Mouse (Mus musculus) liver (tissue): ENCODE data around the gene Chst5.

Experiments used
- DNase-seq: peaks from one replicate; pipeline ENCODE4 v3.0.0-alpha.2; 2020; ENCODE audit warnings: mixed read lengths

Chst5 gene

GRCm38 (mm10) chr8:111929648-111930344, 19.5 kb upstream of the Chst5 start:
- DNase-seq: peak; percentile 83

DNA sequence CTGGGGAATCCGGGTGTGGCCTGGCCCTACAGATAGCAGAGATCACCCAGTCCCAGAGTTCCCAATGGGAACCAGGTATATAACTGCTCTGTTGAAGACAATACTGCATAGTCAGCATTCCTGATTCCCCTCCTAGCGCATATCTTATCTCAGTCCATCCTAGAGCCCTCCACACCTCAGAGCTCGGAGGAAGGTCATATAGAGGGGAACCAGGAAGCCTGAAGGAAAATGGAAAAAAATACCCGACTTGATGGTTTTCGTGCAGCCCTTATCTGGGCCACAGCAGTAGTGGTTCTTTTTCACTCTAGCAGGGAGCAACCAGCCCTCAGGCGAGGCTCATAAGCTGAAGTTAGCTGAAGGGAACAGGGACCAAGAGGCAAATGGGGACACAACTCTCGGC, 14.7 kb upstream of the Chst5 start:
- peak; percentile 21 for DNase-seq

DNA sequence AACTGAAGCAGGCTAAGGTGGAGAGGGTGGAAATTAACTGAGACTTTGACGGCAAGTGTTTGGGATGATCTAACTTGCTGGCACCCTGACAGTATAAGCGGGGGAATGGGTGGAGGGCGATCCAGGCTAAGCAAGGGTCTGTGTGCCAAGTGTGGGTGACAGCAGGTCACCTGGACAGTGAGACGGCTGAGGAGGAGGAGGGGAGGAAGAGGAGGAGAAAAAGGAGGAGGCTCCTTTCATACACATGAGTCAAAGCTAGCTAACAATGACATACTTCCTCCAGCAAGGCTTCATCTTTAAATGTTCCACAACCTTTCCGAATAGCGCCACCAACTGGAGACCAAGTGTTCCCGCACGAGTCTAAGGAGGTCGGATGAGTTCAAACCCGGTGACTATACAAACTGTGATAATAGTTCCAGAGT, 13.1 kb upstream of the Chst5 start:
- DNase-seq: peak; percentile 62

DNA sequence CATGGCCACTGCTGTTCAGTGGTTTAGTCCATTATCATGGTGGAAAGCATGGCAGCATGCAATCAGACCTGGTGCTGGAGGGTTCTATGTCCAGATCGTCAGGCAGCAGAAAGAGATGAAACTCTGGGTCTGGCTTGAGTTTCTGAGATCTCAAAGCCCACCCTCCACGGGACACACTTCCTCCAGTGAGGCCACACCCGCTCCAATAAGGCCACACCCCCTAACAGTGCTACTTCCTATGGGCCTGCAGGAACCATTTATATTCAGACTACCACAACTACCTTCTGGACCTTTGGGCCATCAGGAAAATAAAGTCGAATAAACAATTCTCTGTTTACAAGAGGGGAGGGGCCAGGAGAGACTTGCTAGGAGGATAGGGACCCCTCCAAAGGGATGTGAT, 10.7 kb upstream of the Chst5 start:
- no peak for DNase-seq

- DNase-seq: peak; percentile 31
Measured at GRCm38 (mm10) chr8:111919663-111920062, 9.4 kb upstream of the Chst5 start.

GRCm38 (mm10) chr8:111912860-111913432, 2.7 kb upstream of the Chst5 start:
- DNase-seq: no peak

DNA sequence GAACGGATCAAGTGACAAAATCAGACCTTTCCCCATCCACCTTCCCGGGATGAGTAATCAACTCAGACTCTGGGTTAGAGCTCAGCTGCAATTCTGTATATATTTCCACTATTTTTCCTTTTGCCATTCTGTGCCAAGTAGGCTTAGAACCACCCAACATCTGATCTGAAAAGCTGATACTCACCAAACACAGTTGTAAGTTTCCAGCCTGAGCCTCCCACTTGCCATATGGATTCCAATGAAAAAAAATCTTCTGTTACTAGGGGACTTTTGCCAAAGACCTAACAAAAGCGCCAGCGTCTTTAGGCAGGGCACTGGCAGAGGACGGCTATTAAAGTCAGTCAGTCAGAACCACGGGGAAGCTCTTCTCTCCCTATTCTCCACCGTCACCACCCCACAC, 1.3 kb upstream of the Chst5 start:
- no peak for DNase-seq

DNA sequence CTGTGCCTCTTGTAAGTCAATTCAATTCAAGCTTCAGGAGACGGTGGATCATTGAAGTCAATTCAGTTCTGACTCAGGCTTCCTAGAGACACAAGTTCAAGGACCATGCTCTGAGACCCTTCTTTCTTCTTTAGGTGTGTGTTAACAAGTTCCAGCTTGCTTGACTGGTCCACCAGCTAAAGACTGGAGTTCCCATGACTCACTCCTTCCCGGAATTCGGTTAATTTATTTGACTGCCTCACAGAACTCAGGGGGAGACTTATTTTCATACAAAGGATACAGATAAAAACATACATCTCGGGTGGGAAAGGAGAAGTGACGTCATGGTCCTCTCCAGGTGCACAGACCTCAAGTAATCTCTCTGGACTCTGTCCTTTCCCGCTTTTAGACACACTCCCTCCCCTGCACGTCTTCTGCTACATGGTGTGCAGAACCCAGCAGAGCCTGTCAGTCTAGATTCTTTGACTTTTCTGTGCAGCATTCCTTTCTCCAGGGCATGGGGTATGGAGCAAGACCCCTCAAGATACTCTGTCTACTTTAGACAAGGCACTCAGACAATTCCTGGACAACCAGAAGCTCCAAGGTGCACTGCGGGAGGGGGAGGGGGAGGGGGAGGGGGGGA, 4.6 kb downstream of the Chst5 start:
- no peak for DNase-seq

DNA sequence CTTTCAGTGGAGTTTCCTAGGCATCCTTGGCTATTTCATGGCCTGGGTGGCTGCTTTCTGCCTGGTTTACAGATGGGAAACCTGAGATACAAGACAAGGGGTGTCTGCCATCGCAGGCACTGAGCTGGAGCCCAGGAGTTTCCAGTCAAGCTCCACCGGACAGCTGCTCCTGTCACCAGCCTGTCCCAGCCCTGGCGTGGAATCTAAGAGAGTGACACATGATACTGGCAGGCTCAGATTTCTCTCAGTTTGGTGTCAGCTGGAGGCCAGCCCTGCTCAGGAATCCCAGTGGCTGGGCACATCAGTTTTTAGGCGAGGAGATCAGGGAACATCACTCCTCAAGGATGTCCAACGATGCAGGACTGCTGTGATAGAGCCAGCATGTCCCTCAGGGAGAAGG, 8.2 kb downstream of the Chst5 start:
- DNase-seq: no peak

DNA sequence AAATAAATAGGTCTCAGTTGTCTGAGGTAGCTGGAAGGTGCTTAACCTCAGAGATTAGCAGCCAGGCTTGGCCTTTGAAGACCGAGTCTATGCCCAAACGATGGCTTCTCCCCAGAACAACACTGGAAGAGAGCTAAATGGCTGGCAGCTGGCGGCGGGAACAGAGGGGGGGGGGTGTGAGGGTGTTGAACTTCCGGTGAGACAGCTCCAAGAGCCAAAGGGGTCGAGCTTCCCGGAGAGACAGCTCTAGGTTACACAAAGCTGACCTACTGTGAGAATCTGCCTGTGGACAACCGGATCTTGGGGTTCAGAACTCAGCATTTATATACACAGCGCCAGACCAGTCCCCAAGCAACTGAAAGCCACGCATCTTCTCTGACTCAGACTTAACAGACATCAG, 11.7 kb downstream of the Chst5 start:
- DNase-seq: no peak

DNA sequence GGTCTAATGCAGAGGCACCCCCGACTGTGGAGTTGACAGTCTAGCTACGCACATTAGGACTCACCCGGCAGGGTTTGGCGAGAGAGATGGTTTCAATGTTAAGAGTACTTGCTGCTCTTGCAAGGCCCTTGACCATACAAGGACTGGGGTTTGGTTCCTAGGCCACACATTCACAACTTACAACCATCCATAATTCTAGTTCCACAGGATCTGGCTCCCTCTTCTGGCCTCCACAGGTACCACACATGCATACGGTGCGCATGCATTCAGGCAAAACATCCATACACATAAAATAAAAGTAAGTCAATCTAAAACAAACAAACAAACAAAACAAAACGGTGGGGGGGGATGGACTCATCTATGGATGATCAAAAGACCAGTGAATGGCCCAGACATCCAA, 15.3 kb downstream of the Chst5 start:
- DNase-seq: no peak

DNA sequence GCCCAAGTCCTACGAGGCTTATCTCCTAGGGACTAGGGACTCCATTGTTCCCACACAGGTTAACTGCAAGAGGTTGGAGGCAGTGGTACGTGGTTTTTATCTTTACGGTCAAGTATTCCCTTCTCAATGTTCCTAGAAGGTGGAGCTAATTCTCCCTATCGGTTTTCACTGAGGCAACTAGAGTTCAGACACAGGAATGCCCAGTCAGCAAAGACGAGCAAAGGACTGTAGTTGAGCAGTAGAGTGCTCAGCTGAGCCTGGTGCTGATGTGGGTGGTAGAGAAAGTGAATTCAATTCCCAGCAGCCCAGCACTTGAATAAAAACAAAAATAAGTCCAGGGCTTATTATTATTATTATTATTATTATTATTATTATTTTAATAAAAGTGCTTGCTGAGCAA, 17.6 kb downstream of the Chst5 start:
- DNase-seq: no peak

GRCm38 (mm10) chr8:111891983-111892382, 18.3 kb downstream of the Chst5 start:
- DNase-seq: no peak

GRCm38 (mm10) chr8:111890911-111891303, 19.3 kb downstream of the Chst5 start:
- no peak for DNase-seq

GRCm38 (mm10) chr8:111889931-111890910, 20.0 kb downstream of the Chst5 start:
- DNase-seq: no peak

- peak; percentile 32 for DNase-seq
Measured at GRCm38 (mm10) chr8:111888091-111888650, 22.1 kb downstream of the Chst5 start.

DNA sequence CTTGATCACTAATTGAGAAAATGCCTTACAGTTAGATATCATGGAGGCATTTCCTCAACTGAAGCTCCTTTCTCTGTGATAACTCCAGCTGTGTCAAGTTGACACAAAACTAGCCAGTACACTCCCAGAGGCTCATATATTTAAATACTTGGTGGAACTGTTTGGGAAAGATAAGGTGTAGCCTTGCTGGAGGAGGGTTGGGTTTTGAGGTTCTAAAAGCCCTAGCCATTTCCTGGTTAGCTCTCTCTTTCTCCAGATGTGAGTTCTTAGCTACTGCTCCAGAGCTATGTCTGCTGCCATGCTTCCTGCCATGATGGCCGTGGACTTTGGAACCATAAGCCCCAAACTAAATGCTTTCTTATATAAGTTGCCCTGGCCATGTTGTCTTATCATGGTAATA, 22.8 kb downstream of the Chst5 start:
- no peak for DNase-seq

DNA sequence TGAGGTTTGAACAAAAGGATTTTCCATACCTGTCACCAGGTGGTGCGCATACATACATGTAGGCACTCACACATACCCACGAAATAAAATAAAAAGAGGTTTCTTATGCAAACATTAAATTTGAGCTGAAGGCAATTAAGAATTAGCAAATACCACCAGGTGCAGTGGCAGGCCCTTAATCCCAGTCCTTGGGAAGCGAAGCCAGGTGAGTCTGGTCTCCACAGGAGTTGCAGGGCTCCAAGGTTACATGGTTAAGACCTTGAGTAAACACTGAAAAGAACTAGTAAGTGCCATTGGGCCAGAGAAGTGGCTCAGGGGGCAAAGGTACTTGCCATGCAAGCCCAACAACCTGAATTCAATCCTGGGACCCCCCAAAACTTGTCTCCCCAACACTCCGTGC, 26.6 kb downstream of the Chst5 start:
- no peak for DNase-seq

- peak; percentile 67 for DNase-seq
Measured at GRCm38 (mm10) chr8:111881591-111881990, 28.7 kb downstream of the Chst5 start.

- DNase-seq: no peak
Measured at GRCm38 (mm10) chr8:111877711-111878110, 32.5 kb downstream of the Chst5 start.

DNA sequence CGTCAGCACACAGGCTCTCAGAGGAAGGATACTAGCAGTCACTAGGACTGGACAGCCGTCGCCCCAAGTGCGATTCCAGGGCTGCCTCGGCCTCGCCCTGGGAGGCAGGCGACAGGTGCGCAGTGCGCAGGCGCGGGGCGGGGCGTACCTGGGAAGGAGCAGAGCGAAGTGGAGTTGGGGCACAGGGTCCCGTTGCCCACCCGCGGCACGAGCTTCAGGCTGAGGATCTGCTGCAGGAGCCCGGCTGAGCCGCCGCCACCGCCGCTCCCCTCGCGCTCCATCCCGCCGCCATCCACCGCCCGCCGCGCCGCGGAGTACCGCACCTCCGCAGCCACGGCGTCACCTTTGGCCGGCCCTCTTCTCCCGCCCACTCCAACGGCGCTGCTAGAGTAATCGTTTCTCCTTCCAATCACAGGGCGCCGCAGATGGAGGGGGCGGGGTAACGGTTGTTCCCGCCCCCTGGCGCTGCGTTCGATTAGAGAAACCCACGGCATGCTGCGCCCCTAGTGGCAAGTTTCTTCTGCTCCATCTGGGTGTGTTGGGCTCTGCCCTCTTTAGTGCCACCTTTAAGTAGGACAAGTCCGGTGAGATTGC, 33.8 kb downstream of the Chst5 start, which contains the start of gene Tmem170:
TSS of gene Tmem170 (minus strand) at position 396 of the 594 bp plus-strand sequence.
- DNase-seq: peak; percentile 98

DNA sequence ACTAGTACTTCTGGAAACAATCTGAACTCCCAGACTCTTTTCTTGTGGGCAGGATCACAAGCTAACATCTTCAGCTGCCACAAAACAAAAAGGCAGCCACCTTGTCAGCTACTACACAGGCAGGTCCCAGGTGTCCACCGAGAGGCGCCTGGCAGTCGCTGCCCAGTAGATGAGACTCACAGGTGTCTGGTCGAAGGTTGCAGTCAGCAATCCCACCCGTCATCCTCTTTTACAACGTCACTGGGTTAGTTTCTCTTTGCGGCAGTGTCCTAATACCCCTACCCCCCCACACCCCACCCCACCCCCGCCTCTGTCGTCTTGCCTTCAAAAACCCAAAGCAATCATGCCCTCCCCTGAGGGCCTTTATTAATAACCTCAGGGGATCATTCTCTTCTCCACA, 34.5 kb downstream of the Chst5 start:
- no peak for DNase-seq
